Mouse (Mus musculus) heart, adult 2 months (tissue): ENCODE results near the gene Kank1. TPM values are rescaled to one million over a fixed set of nuclear protein-coding genes. Genes with fewer than 3 reads are reported as not detected.

Experiments used
- DNase-seq, 2 experiments: peaks; one replicate each; pipeline ENCODE4 v3.0.0; 2021
- H3K27ac ChIP-seq: fragments of 200-600 bp; 2 replicates; pipeline ENCODE4 v1.8.1; 2022
- H3K27me3 ChIP-seq: fragments of 200-500 bp; 2 replicates; pipeline ENCODE4 v1.6.1; 2012; ENCODE audit warnings: mild to moderate bottlenecking, low read length, inconsistent platforms, mixed read lengths; ENCODE audit not compliant: control insufficient read depth, insufficient read depth
- H3K36me3 ChIP-seq: fragments of 200-500 bp; 2 replicates; pipeline ENCODE4 v1.6.1; 2012; ENCODE audit warnings: low read length, inconsistent platforms; ENCODE audit not compliant: control insufficient read depth, insufficient read depth
- H3K4me1 ChIP-seq: fragments of 200-500 bp; 2 replicates; pipeline ENCODE4 v1.6.1; 2011; ENCODE audit warnings: low read length; ENCODE audit not compliant: control insufficient read depth, insufficient read depth
- H3K4me3 ChIP-seq: fragments of 200-600 bp; 2 replicates; pipeline ENCODE4 v1.8.1; 2022
- H3K79me2 ChIP-seq: fragments of 200-500 bp; replicated peaks from 2 replicates; pipeline ENCODE4 v1.6.1; 2012; ENCODE audit warnings: mild to moderate bottlenecking, inconsistent platforms, low read length, moderate library complexity, mixed read lengths; ENCODE audit not compliant: control insufficient read depth, insufficient read depth
- H3K9ac ChIP-seq: fragments of 200-500 bp; 2 replicates; pipeline ENCODE4 v1.6.1; 2012; ENCODE audit warnings: low read depth, mild to moderate bottlenecking, control low read depth, inconsistent platforms, low read length, mixed read lengths
- CTCF ChIP-seq: fragments of 200-600 bp; IDR thresholded peaks from 2 replicates; pipeline ENCODE4 v1.8.1; 2022; ENCODE audit warnings: antibody characterized with exemption, mild to moderate bottlenecking, moderate library complexity
- EP300 ChIP-seq: fragments of 200-500 bp; IDR thresholded peaks from 2 replicates; pipeline ENCODE4 v1.6.1; 2011; ENCODE audit warnings: low read depth, low read length, control low read depth; ENCODE audit not compliant: insufficient read depth
- POLR2A ChIP-seq: fragments of 200-500 bp; IDR thresholded peaks from 2 replicates; pipeline ENCODE4 v1.6.1; 2011; ENCODE audit warnings: mild to moderate bottlenecking, low read depth, low read length, control low read depth; ENCODE audit not compliant: insufficient read depth
- WGBS: fragments of 180-500 bp; shearing (Covaris S2); methylation state at CpG from one replicate; pipeline ENCODE4 v1.1.7; 2018; 5-methylcytosine and 5-hydroxymethylcytosine counted together
- intact Hi-C: fragments of 180-260 bp; cut with DNase I; formaldehyde crosslinking; loops from one replicate; pipeline ENCODE4 v1.15.1; 2025
- polyA plus RNA-seq: library from polyadenylated mRNA; depleted of rRNA; stranded (reverse); fragments of >200 nt; gene quantifications from 2 replicates; pipeline ENCODE4 v1.2.3, GENCODE M21; 2012
- total RNA-seq, 2 experiments: library from RNA; stranded (reverse); gene quantifications; 2 replicates each; pipeline ENCODE4 v1.2.3; 2021

The Kank1 gene
- total and polyA plus RNA-seq, 3 experiments: 37.2 to 43.9 (median 37.3) TPM

GRCm38 (mm10) chr19:25340630-25341620, 104.2 kb downstream of the Kank1 start:
- H3K27me3 ChIP-seq: no peaks in the 10 kb centered on the region
- TF ChIP-seq CTCF (peak; percentile 81), POLR2A (no peak)
- no peak overlapping the region for H3K27ac ChIP-seq
- H3K4me3 ChIP-seq: no peak overlapping the region
- 35% methylated on average over 11 of the region's 11 CpGs for WGBS
- H3K4me1 ChIP-seq: peaks cover 4% of the 10 kb centered on the region
- H3K9ac ChIP-seq: no peak overlapping the region
- DNase-seq: peak in 1 of 2 experiments; percentile 17
- no peaks in the 10 kb centered on the region for H3K79me2 ChIP-seq
- intact Hi-C loops: loop anchor here (1.0 to 5.0 kb wide), 3 partner anchors 61 to 281 kb away; no protein-coding TSS in a partner anchor
- no peaks in the 10 kb centered on the region for H3K36me3 ChIP-seq

- 89% methylated on average over 5 of the region's 5 CpGs for WGBS
- DNase-seq: no peak
- Histone ChIP-seq H3K4me1 (peaks cover 4% of the 10 kb centered on the region), H3K36me3 (no peaks in the 10 kb centered on the region), H3K9ac (no peak overlapping the region), H3K27me3 (no peaks in the 10 kb centered on the region), H3K4me3 (no peak overlapping the region), H3K27ac (no peak overlapping the region), H3K79me2 (no peaks in the 10 kb centered on the region)
- no peak for TF ChIP-seq CTCF
- TF ChIP-seq EP300: no peak
- TF ChIP-seq POLR2A: no peak
- intact Hi-C loops: loop anchor here (5.0 kb wide), 2 partner anchors 60 to 280 kb away; no protein-coding TSS in a partner anchor
Observed at GRCm38 (mm10) chr19:25342026-25342425, 105.3 kb downstream of the Kank1 start.

GRCm38 (mm10) chr19:25343657-25344322, 107.0 kb downstream of the Kank1 start:
- intact Hi-C loops: loop anchor here (5.0 kb wide), 2 partner anchors 59 to 279 kb away; no protein-coding TSS in a partner anchor
- H3K9ac ChIP-seq: peak overlapping the region; percentile 33
- no peak overlapping the region; the same call in 1 of the 2 replicates for H3K27ac ChIP-seq
- H3K79me2 ChIP-seq: no peaks in the 10 kb centered on the region
- no peaks in the 10 kb centered on the region for H3K27me3 ChIP-seq
- DNase-seq: peak; percentile 57 to 64
- H3K4me3 ChIP-seq: peak overlapping the region; percentile 19
- TF ChIP-seq POLR2A (no peak), EP300 (no peak), CTCF (no peak)
- peaks cover 4% of the 10 kb centered on the region for H3K4me1 ChIP-seq
- WGBS: 4% methylated on average over 16 of the region's 16 CpGs
- no peaks in the 10 kb centered on the region for H3K36me3 ChIP-seq

GRCm38 (mm10) chr19:25344371-25344770, 107.6 kb downstream of the Kank1 start:
- 11% methylated on average over 6 of the region's 6 CpGs for WGBS
- H3K4me3 ChIP-seq: no peak overlapping the region; the same call in 1 of the 2 replicates
- no peaks in the 10 kb centered on the region for H3K79me2 ChIP-seq
- no peaks in the 10 kb centered on the region for H3K36me3 ChIP-seq
- no peak for DNase-seq
- no peaks in the 10 kb centered on the region for H3K27me3 ChIP-seq
- no peak overlapping the region for H3K9ac ChIP-seq
- TF ChIP-seq CTCF: no peak
- no peak for TF ChIP-seq POLR2A
- no peak for TF ChIP-seq EP300
- no peak overlapping the region; the same call in 1 of the 2 replicates for H3K27ac ChIP-seq
- H3K4me1 ChIP-seq: peaks cover 4% of the 10 kb centered on the region
- intact Hi-C loops: loop anchor here (5.0 kb wide), 2 partner anchors 58 to 278 kb away; no protein-coding TSS in a partner anchor

GRCm38 (mm10) chr19:25345972-25346371, 109.2 kb downstream of the Kank1 start:
- WGBS: 94% methylated on average over 5 of the region's 5 CpGs
- H3K27ac ChIP-seq: no peak overlapping the region
- H3K4me3 ChIP-seq: no peak overlapping the region
- no peaks in the 10 kb centered on the region for H3K79me2 ChIP-seq
- peaks cover 4% of the 10 kb centered on the region for H3K4me1 ChIP-seq
- no peaks in the 10 kb centered on the region for H3K27me3 ChIP-seq
- intact Hi-C loops: no loop called here
- no peak for DNase-seq
- H3K9ac ChIP-seq: no peak overlapping the region
- TF ChIP-seq CTCF: no peak
- TF ChIP-seq POLR2A: no peak
- no peak for TF ChIP-seq EP300
- no peaks in the 10 kb centered on the region for H3K36me3 ChIP-seq

GRCm38 (mm10) chr19:25347515-25347914, 110.7 kb downstream of the Kank1 start:
- no peak overlapping the region for H3K9ac ChIP-seq
- H3K27ac ChIP-seq: peak overlapping the region; percentile 43
- 26% methylated on average over 5 of the region's 5 CpGs for WGBS
- H3K79me2 ChIP-seq: no peaks in the 10 kb centered on the region
- H3K27me3 ChIP-seq: no peaks in the 10 kb centered on the region
- DNase-seq: peak; percentile 43 to 71
- H3K36me3 ChIP-seq: no peaks in the 10 kb centered on the region
- no peak overlapping the region for H3K4me3 ChIP-seq
- TF ChIP-seq EP300 (0 out of 2 replicates have a peak, but pooled peaks have one; percentile 31), POLR2A (no peak)
- intact Hi-C loops: no loop called here
- H3K4me1 ChIP-seq: peaks cover 3% of the 10 kb centered on the region
